Mouse (Mus musculus) frontal cortex, adult 2 months (tissue): ENCODE data around the gene Rspry1. TPM values are rescaled to one million over a fixed set of nuclear protein-coding genes. Genes with fewer than 3 reads are reported as not detected.

ENCODE experiments used
- polyA plus RNA-seq: library from polyadenylated mRNA; depleted of rRNA; stranded (reverse); fragments of >200 nt; gene quantifications from 2 replicates; pipeline ENCODE4 v1.2.3, GENCODE M21; 2012; rRNA removed

Gene Rspry1
- polyA plus RNA-seq, 1 experiment, result 17.9 TPM

Other genes with a start within 250 kb of the Rspry1 start
- gene Herpud1, start 215.5 kb upstream of the Rspry1 start, polyA plus RNA-seq, result 72.2 and 80.0 TPM in 2 replicates
- gene Nlrc5, start 167.6 kb upstream of the Rspry1 start, polyA plus RNA-seq, result 1.0 and 1.5 TPM in 2 replicates
- 49.0 and 49.3 TPM in 2 replicates for gene Cpne2, start 68.9 kb upstream of the Rspry1 start, polyA plus RNA-seq
- 54.5 and 63.2 TPM in 2 replicates for gene Fam192a, start 60 bp downstream of the Rspry1 start, polyA plus RNA-seq
- gene Arl2bp, start 64.7 kb downstream of the Rspry1 start, polyA plus RNA-seq, result 233 and 264 TPM in 2 replicates
- 89.0 TPM in 2 replicates for gene Pllp, start 94.3 kb downstream of the Rspry1 start, polyA plus RNA-seq
- 0.22 and 0.23 TPM in 2 replicates for gene Ccl22, start 143.7 kb downstream of the Rspry1 start, polyA plus RNA-seq
- gene Cx3cl1, start 170.1 kb downstream of the Rspry1 start, polyA plus RNA-seq, result 470 and 510 TPM in 2 replicates
- gene Ccl17, start 208.5 kb downstream of the Rspry1 start, polyA plus RNA-seq, result 2.2 and 3.1 TPM in 2 replicates
- gene Coq9, start 236.4 kb downstream of the Rspry1 start, polyA plus RNA-seq, result 94.0 and 109 TPM in 2 replicates
- gene Ciapin1, start 236.4 kb downstream of the Rspry1 start, polyA plus RNA-seq, result 40.5 and 44.8 TPM in 2 replicates